Mouse (Mus musculus): ENCODE data around the gene Layn.

GRCm38 (mm10) chr9:51093697-51094096, 16.8 kb upstream of the Layn start:
- TF ChIP-seq POLR2A (IDR thresholded peaks at IDR 0.05; ENCODE audit: control insufficient read depth, extremely low read depth, insufficient read depth, low read length, poor library complexity) (no peak), CTCF (IDR thresholded peaks at IDR 0.05; ENCODE audit: borderline replicate concordance, control insufficient read depth, extremely low read depth, insufficient read depth, low read length, poor library complexity) (no peak)
